Mouse (Mus musculus) gastrocnemius, postnatal 25 days (tissue): ENCODE measurements around the gene Olfr1157. TPM values are rescaled to one million over a fixed set of nuclear protein-coding genes. Genes with fewer than 3 reads are reported as not detected.

Source experiments
- DNase-seq: peaks from one replicate; pipeline ENCODE4 v3.0.0; 2022
- long read RNA-seq, 2 experiments: library from polyadenylated mRNA; stranded (forward); transcript quantifications; one replicate each; pipeline ENCODE4 v2.0.0; 2021
- total RNA-seq, 2 experiments: library from RNA; stranded (reverse); gene quantifications; 1 replicate in 1 of 2; 2 replicates in 1 of 2; pipeline ENCODE4 v1.2.3; 2021

The Olfr1157 gene
- total RNA-seq = not detected
- long read RNA-seq, experiment 1 = 0 reads
- long read RNA-seq, experiment 2 = 0 reads

- DNase-seq = no peak
Observed at GRCm38 (mm10) chr2:87968199-87968598, at the start of gene Olfr1157. Gene Olfr1157 (minus strand): TSS chr2:87968299.

- no peak for DNase-seq
Observed at GRCm38 (mm10) chr2:88007515-88008318, 39.6 kb upstream of the Olfr1157 start, which contains the start of gene Olfr1160. Gene Olfr1160 (minus strand): TSS chr2:88008268.

- no peak for DNase-seq
Observed at GRCm38 (mm10) chr2:87989813-87990212, 21.7 kb upstream of the Olfr1157 start, which contains the start of gene Olfr1158. Gene Olfr1158 (plus strand): TSS chr2:87990113.

- DNase-seq = no peak
Observed at GRCm38 (mm10) chr2:87974563-87974962, 6.5 kb upstream of the Olfr1157 start, which contains the start of gene Olfr74. Gene Olfr74 (minus strand): TSS chr2:87974663.

- DNase-seq = no peak
Observed at GRCm38 (mm10) chr2:87953000-87953399, 15.1 kb downstream of the Olfr1157 start, which contains the start of gene Olfr1156. Gene Olfr1156 (minus strand): TSS chr2:87953100.

- no peak for DNase-seq
Observed at GRCm38 (mm10) chr2:87945037-87945436, 23.1 kb downstream of the Olfr1157 start, which contains the start of gene Olfr1155. Gene Olfr1155 (minus strand): TSS chr2:87945137.

Other genes with a start within 250 kb of the Olfr1157 start
- not detected for gene Olfr1138, start 228.3 kb downstream of the Olfr1157 start, total RNA-seq
- gene Olfr1140, start 224.5 kb downstream of the Olfr1157 start, total RNA-seq = not detected
- not detected for gene Olfr1141, start 214.3 kb downstream of the Olfr1157 start, total RNA-seq
- not detected for gene Olfr152, start 188.8 kb downstream of the Olfr1157 start, total RNA-seq
- gene Olfr1143, start 167.7 kb downstream of the Olfr1157 start, total RNA-seq = not detected
- gene Olfr1145, start 158.5 kb downstream of the Olfr1157 start, total RNA-seq = not detected
- gene Olfr1148, start 137.8 kb downstream of the Olfr1157 start, total RNA-seq = not detected
- not detected for gene Olfr1150-ps1, start 124.3 kb downstream of the Olfr1157 start, total RNA-seq
- not detected for gene Olfr1151, start 112.4 kb downstream of the Olfr1157 start, total RNA-seq
- not detected for gene Olfr1152, start 101.8 kb downstream of the Olfr1157 start, total RNA-seq
- gene Olfr1153, start 73.3 kb downstream of the Olfr1157 start, total RNA-seq = not detected
- gene Olfr1154, start 63.1 kb downstream of the Olfr1157 start, total RNA-seq = not detected
- not detected for gene Olfr1155, start 23.2 kb downstream of the Olfr1157 start, total RNA-seq
- gene Olfr1156, start 15.2 kb downstream of the Olfr1157 start, total RNA-seq = not detected
- gene Olfr74, start 6.4 kb upstream of the Olfr1157 start, total RNA-seq = not detected
- gene Olfr1158, start 21.8 kb upstream of the Olfr1157 start, total RNA-seq = not detected
- gene Olfr1160, start 40.0 kb upstream of the Olfr1157 start, total RNA-seq = not detected
- gene Olfr1161, start 54.5 kb upstream of the Olfr1157 start, total RNA-seq = not detected
- gene Olfr73, start 69.4 kb upstream of the Olfr1157 start, total RNA-seq = not detected
- gene Olfr1162, start 82.8 kb upstream of the Olfr1157 start, total RNA-seq = not detected
- gene Olfr1163, start 103.5 kb upstream of the Olfr1157 start, total RNA-seq = not detected
- not detected for gene Olfr1164, start 125.7 kb upstream of the Olfr1157 start, total RNA-seq
- not detected for gene Olfr1166, start 160.0 kb upstream of the Olfr1157 start, total RNA-seq
- gene Olfr1167, start 186.9 kb upstream of the Olfr1157 start, total RNA-seq = not detected
- gene Olfr1168, start 213.6 kb upstream of the Olfr1157 start, total RNA-seq = not detected